Mouse (Mus musculus) naive thymus-derived CD4-positive, alpha-beta T cell, adult 2 months (primary cell): ENCODE data around the gene Spc24.

Source experiments
- DNase-seq: peaks from one replicate; pipeline ENCODE4 v3.0.0-alpha.2; 2011; ENCODE audit warnings: low read depth

The Spc24 gene

DNA sequence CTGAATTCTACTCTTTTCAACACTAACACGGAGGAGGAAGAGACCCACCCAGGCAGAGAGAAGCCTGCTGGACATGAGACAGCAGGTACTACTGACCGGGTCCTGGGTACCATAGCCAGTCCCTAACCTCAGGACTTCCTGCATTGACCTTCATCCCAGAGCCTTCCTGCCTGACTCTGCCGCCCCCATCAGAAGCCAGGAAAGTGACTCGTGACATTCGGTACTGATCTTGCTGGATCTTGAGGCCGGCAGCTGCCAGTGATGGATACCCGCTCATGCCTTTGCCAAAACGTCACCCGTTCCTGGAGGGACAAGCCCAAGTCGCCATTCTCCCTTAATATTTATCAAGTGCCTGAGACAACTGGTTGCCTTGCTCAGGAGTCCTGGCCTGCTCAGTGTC lies 11.6 kb downstream of the Spc24 start:
- no peak for DNase-seq

DNA sequence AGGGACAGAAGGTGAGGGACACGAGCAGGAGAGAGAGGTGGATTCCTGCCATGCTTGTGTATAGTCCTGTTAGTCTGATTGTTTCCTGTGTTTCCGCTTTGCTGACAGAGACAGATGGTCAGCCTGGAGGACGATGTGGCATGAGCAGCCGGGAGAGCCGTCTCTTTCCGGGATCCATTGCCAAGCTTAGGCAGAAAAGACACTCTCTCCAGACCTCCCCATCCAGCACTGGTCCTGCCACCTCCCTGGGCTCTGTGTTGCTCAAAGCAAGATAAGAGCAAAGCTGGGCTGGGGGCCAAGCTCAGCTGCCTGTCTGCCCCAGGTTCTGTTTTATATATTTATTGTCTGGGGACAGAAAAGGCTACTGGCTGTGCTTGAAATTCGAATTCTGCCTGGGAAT lies 12.1 kb downstream of the Spc24 start:
- no peak for DNase-seq

DNA sequence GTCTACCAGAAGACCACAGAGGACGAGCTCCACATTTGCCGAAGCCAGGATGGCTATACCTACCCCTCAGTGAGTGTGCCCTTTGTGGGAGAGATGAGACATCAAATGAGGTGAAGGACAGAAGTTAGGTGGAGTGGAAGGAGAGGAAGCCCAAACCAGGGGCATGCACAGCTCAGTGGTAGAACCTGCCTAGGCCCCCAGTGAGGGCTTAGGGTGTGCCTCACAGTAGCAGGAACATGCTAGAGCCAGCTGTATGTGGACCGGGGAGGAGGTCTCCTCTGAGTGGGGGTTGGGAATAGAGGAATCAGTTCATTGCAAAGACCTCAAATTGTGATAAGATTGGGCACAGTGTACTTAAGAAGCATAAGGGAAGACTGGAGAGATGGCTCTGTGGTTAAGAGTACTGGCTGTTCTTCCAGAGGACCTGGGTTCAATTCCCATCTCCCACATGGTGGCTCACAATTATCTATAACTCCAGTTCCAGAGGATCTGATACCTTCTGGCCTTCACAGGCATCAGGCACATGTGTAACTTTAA lies 12.8 kb downstream of the Spc24 start:
- no peak for DNase-seq

DNA sequence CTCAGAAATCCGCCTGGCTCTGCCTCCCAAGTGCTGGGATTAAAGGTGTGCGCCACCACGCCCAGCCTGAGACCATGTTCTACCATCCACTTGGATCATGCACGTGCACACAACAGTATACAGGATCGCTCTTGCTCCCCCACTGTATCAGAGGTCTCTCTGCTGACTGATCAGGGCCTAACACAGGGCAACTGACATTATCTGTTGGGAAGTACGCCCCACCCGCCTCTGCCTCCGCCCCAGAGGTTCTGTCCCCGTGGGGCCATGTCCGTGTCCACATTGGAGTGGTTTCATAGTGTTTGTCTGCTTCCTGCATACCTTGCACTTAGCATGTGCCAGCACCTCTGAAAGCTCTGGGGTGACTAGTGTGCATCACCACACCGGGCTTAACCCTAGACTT lies 18.6 kb downstream of the Spc24 start:
- no peak for DNase-seq

DNA sequence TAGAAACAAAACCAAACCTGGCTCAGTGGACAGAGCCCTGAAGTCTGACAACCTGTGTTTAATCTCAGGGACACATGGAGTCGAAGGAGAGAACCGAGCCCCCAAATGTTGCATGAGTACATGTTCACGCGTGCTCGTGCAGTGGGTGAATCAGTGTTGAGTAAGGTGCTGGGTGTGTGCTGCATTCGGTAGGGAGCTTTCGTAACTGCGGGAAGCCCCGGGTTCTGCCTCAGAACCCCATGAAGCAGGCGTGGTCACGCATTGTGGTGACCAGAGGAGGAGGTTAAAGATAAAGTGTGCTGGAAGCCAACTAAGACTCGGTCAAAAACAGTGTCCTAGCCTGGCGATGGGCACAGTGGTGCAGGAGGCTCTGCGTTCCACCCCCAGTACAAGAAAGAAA lies 19.7 kb downstream of the Spc24 start:
- no peak for DNase-seq

DNA sequence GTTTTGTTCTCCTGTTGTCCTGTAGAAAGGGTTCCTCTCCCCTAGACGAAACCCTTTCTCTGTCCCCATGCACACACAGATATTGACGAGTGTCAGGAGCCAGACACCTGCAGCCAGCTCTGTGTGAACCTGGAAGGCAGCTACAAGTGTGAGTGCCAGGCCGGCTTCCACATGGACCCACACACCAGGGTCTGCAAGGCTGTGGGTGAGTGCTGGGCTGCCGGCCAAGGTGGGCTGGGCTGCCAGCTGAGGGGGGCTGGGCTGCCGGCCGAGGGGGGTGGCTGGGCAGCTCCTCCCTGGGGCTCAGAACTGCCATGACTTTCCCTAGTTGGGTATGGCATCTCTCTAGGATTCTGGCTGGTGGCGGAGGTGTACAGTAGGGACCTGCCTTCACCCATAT lies 21.3 kb downstream of the Spc24 start:
- no peak for DNase-seq

DNA sequence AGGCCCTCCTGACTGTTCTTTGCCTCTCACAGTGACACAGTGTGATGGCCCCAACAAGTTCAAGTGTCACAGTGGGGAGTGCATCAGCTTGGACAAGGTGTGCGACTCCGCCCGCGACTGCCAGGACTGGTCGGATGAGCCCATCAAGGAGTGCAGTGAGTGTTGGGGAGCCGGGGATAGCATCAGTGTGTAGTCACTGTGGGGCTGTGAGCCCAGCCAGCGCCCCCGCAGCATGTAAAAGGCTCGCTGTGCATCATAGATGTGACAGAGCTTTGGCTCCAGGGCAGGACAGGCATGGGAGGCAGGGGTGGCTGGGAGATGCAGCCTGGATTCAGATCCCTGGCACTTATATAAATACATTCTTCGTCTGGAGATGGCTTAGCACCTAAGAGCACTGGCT lies 22.9 kb downstream of the Spc24 start:
- no peak for DNase-seq

DNA sequence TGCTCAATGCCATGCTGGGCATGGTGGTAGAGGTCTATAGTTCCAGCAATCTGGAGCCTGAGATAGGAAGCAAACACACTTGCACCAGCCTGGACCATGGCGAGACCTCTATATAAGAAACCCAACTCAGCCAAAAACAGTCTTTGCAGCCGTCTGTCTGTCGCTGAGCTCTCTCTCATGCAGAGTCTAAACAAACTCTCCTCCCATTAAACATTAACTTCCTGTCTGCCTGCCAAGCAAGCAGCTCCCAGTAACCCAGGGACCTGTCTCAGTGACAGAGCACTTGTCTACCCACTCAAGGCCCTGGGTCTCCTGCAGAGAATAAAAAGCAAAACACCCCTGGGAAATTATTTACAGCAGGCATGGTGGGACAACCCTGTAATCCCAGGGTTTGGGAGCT lies 23.5 kb downstream of the Spc24 start:
- no peak for DNase-seq

DNA sequence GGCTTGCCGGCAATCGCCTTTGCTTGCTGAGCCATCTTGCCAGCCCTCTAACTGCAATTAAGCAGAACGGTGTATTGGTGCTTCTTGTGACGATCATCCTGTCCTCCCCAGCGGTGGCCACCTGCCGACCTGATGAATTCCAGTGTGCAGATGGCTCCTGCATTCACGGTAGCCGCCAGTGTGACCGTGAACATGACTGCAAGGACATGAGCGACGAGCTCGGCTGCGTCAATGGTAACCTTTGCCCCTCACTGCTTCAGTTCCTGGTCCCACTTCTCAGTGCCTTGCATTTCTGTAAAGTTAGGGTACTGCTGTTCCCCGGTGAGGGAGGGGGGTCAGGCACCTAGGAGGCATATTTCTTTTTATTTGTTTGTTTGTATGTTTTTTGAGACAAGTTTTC lies 25.0 kb downstream of the Spc24 start:
- no peak for DNase-seq

DNA sequence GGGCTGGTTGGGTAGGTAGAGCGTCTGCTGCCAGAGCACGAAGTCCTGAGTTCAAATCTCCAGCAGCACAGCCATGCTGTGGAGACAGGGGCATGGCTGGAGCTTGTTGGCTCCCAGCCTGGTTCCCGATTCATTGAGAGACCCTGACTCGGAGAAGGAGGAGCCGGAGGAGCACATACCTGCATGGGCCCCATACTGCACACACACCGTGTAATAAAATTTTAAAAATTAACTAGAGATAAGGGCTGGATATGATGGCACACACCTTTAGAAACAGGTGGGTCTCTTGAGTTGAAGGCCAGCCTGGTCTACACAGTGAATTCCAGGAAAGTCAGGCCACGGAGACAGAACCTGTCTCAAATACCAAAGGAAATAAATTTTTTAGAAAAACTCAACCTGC lies 26.1 kb downstream of the Spc24 start:
- DNase-seq: no peak

DNA sequence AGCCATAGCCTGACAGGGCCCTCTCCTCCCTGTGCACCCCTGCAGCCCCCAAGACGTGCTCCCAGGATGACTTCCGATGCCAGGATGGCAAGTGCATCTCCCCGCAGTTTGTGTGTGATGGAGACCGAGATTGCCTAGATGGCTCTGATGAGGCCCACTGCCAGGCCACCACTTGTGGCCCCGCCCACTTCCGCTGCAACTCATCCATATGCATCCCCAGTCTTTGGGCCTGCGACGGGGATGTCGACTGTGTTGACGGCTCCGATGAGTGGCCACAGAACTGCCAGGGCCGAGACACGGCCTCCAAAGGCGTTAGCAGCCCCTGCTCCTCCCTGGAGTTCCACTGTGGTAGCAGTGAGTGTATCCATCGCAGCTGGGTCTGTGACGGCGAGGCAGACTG lies 26.7 kb downstream of the Spc24 start:
- DNase-seq: no peak

DNA sequence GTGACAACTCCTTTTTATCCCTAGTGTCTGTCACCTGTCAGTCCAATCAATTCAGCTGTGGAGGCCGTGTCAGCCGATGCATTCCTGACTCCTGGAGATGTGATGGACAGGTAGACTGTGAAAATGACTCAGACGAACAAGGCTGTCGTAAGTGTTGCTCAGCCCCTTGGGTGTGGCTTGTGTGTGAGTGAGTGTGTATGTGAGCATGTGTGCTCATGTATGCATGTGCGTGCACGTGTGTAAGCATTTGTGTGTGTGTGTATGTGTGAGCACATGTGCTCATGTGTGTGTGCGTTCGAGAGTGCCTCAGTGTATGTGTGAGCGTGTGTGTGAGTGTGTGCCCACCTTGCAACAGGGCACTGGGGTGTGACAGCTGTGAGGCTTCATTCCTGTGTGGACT lies 27.8 kb downstream of the Spc24 start:
- no peak for DNase-seq

DNA sequence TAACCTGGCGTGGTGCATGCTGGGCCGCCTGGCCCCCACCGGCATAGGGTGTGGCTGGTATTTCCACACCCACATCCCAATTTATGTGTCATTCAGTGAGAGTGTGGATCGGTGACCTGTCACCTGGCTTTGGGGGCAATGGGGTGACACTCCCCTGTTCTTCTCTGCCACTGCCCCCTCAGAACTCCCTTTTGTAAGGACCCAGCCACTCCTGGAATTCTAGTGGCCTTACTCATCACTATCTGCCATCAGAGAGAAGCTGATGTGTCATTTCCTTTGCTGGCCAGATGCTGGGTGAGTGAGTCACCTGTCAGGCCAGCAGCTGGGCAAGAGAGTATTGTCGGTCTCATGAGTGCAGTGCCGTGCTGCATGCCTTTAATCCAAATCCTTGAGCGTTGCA lies 30.8 kb downstream of the Spc24 start:
- no peak for DNase-seq

DNA sequence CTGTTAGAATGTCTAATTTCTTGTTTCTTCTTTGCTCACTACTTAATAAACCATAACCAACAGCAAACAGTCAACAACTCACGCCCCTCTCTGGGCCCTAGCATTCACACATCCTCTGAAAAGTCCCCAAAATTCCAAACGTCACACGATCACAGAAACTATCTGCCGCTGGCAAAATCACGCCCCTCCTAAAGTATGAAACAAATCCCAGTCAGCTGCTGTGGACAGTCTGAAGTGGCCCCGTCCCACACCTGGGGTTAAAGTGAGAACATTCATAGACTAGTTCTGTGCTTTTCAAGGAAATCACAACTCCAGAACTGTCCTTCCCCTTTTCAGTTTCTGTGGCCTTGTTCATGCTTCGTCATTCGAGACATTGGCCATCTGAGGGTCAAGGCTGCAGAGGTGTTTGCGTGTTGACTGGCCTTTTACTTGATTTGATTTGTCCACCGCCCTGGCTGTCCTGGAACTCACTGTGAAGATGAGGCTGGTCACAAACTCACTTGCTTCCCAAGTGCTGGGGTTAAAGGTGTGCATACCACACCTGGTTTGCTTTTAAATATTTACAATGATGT lies 31.8 kb downstream of the Spc24 start:
- DNase-seq: no peak

DNA sequence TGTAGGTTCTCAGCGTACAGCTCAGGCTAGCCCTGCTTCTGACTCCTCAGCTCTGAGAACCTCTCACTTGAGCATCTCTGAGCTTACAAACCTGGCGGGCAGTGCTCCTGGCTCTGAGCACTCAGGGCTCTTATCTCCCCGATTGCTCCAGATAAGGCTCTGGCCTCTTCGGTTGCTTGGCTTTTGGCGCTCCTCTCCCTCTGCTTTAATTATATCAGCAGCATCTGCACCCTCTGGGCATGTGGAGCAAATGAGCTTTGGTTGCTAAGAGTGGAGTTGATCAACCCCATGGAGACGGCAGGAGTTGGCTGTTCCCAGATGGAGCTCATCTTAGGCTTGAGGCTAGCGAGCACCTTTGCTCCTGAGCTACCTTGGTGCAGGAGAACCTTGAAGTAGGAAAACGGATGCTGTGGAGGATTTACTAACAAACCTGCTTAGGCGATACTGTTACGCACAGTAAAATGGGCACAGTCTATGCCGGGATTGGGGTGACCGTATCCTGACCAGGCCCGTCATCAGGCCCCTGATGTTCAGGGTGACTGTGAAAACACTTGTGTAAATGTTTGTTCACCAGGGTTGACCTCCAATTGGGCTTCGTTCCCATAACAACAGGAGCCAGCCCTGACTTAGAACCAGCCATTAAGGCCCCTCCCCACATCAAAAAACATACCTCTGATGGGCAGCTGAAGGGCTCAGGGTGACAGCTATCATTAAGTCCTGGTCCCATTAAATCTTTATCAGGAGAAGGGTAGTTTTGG lies 33.7 kb downstream of the Spc24 start:
- DNase-seq: no peak

DNA sequence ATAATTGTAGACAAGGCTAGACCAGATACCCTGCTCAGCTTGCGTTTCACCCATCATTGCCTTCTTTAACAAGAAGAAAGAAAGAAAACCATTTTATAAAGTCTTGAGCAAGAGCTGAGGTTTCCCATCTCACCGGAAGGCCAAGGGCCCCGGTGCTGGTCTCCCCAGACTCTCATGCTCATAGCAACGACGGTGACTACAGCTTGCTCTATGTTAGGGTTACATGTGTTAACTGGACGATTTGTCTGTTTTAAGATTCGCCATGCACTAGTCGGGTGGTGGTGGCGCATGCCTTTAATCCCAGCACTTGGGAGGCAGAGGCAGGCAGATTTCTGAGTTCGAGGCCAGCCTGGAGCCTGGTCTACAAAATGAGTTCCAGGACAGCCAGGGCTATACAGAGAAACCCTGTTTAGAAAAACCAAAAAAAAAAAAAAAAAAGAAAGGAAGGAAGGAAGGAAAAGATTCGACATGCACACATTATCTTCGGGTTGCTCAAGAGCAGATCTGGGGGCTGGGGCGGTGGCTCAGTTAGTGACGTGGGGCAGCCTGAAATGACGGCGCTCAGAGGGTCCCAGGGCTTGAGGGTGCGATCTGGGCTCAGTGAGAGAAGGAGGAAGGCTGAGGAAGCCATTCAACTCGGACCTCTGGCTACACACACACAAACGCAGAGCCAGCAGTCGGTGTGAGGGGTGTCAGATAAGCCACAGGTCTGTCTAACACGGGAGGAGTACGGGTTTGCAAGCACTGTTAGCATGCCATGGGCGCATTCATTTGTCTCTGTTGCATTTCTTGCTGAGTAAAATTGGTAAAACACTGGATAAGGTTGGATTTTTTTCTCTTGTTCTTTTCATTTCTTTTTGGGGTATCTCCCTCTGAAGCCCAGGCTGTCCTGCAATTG lies 34.6 kb downstream of the Spc24 start:
- peak; percentile 24 for DNase-seq

DNA sequence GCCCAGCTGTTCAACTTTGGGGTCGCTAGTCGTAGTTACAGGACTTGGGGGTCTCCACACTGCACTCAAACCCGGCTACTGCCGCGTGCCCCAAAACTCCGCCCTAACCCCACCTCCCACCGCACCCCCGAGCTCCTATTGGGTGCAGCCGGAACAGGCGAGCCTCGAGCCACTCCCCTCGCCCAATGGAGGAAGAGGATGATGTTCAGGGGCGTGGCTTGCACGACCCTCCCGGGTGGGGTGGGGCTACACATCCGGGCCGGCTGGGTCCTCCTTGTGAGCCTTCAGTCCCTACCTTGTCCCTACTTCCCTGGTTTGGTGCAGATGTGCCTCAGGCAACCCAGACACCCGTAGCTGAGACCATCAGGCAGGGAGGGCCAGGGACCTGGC lies 36.0 kb downstream of the Spc24 start:
- DNase-seq: peak; percentile 90

DNA sequence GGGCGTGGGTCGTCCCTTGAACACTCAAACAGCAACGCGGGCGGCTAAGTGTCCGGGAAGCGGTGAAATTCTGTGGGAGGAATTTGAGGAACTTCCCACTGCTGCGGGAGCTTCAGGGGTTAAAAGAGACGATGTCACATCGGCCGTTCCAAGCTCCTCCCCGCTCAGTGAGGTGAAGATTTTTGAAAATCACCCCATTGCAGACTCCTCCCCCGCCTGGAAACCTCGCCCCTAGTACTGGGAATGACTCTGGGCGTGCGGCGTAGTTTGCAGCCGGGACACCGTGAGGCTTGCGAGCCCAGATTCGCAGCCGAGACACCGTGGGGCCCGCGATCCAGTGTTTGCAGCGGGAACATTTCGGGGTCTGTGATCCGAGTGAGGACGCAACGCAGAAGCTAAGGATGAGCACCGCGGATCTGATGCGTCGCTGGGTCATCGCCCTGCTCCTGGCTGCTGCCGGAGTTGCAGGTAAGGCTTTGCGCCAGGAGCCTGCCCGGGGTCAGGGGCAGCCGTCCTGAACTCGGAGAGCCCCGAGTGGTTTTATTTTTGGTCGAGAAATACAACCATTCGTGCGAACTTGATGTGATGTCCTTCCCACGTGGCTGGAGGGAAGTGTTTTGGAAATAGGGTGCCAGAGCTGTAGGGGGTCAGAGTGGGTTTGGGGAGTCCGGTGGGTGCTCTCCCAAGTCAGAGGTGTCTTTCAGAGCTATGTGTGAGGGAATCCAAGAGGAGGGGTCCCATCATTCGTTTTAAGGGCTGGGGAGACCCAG lies 36.5 kb downstream of the Spc24 start, which contains the start of gene Ldlr:
Gene Ldlr, plus strand, starts transcription at position 107 of the 770 bp plus-strand sequence.
- peak; percentile 75 for DNase-seq

DNA sequence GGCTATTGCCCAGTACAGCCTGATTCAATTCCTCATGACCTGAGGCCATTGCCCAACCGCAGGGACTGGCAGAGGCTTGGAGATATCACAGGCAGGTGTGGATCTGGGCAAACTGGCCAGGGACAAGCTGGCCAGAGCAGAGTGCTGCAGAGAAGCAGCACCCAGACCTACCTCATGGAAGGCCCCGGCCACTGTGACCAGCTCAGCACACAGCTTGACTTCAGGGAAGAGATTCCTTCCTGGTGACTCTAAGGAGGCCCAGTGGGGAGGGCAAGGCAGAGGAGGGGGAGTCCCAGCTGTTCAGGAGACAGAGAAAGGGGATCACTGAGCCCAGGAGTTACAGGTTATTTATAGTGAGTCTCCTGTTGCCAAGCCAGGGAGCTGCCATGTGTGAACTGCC lies 39.1 kb downstream of the Spc24 start:
- DNase-seq: no peak

DNA sequence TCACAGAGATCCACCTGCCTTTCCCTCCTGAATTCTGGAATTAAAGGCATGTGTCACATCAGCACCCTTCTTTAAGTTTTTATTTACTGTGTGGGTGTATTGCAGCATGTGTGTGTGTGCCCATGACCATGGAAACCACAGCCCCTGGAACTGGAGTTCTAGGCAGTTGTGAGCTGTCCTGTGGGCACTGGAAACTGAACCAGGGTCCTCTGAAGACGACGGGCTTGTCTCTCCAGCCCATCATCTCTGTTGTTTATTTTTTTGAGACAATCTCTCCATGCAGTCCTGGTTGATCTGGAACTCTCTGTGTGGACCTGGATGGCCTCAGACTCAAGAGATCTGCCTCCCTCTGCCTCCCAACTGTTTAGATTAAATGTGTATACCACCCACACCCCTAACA lies 43.1 kb downstream of the Spc24 start:
- DNase-seq: no peak

DNA sequence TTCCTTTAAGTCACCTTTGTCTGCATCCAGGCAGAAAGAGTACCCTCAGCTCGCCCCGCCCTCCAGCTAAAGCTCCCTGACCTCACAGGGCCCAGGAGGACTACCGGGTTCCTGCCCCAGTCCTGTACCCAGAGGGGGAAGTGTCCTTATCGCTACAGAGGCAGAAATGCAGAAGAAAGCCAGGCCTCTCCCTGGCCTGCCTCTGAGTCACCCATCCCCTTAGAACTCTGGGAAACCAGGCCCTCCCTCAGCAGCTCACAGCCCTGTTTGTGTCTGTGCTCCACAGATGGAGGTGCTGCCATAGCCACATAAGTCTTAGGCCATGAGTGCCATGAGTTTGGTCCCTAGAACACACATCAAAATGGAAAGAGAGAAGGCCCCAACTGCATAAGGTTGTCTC lies 44.8 kb downstream of the Spc24 start:
- no peak for DNase-seq

DNA sequence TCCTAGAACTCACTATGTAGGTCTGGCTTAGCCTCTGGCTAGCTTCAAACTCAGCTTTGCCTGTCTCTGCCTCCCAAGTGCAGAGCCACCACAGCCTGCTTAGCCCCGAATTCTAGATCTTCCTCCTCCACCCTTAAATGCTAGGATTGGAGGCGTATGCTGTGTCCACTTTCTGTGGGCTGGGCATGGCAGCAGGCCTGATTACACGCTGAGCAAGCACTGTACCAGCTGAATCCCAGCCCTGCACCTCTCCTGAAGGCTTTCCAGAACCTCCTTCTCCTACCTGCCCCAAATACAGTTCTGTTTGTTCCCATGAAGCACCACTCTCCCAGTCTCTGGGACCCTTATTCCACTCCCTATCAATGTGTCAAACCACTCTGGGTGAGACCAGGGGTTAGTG lies 50.8 kb downstream of the Spc24 start:
- DNase-seq: no peak
